Mouse (Mus musculus) kidney, postnatal 0 days (tissue): Measurements from ENCODE around the gene C3ar1. TPM values are rescaled to one million over a fixed set of nuclear protein-coding genes. Genes with fewer than 3 reads are reported as not detected.
A peak's percentile ranks its signal among the peaks of the same experiment; 100 is the strongest.

ENCODE experiments used
- ATAC-seq: fragments of 200-750 bp; cut with Nextera tagmentation; replicated peaks from 2 replicates; pipeline ENCODE4 v1.8.0; 2017; ENCODE audit warnings: low read depth, moderate number of reproducible peaks, moderate TSS enrichment, moderate library complexity; ENCODE audit not compliant: low FRiP score
- DNase-seq: peaks from one replicate; pipeline ENCODE4 v3.0.0-alpha.2; 2016; ENCODE audit warnings: low spot score
- H3K27ac ChIP-seq: fragments of 300-500 bp; sonication (generic); 2 replicates; pipeline ENCODE4 v1.5.1; 2014; ENCODE audit warnings: mild to moderate bottlenecking
- H3K27me3 ChIP-seq: fragments of 300-500 bp; sonication (generic); 2 replicates; pipeline ENCODE4 v1.6.1; 2014; ENCODE audit warnings: low read length, mixed read lengths; ENCODE audit not compliant: insufficient read depth
- H3K36me3 ChIP-seq: fragments of 300-500 bp; sonication (generic); 2 replicates; pipeline ENCODE4 v1.6.1; 2014; ENCODE audit warnings: low read length, mixed read lengths; ENCODE audit not compliant: insufficient read depth
- H3K4me1 ChIP-seq: fragments of 300-500 bp; sonication (generic); replicated peaks from 2 replicates; pipeline ENCODE4 v1.6.1; 2014; ENCODE audit warnings: antibody characterized with exemption, low read length, mixed read lengths; ENCODE audit not compliant: insufficient read depth
- H3K4me2 ChIP-seq: fragments of 300-500 bp; sonication (generic); 2 replicates; pipeline ENCODE4 v1.6.1; 2014; ENCODE audit warnings: mild to moderate bottlenecking, low read length, moderate library complexity, mixed read lengths
- H3K4me3 ChIP-seq: fragments of 300-500 bp; sonication (generic); replicated peaks from 2 replicates; pipeline ENCODE4 v1.5.1; 2014; ENCODE audit warnings: low read depth, low read length
- H3K9ac ChIP-seq: fragments of 300-500 bp; sonication (generic); 2 replicates; pipeline ENCODE4 v1.6.1; 2014; ENCODE audit warnings: low read depth, low read length
- H3K9me3 ChIP-seq: fragments of 300-500 bp; sonication (generic); replicated peaks from 2 replicates; pipeline ENCODE4 v1.6.1; 2016; ENCODE audit warnings: low read length, inconsistent platforms, mixed read lengths
- CTCF ChIP-seq: IDR thresholded peaks from 2 replicates; pipeline ENCODE4 v1.5.1; 2016; ENCODE audit warnings: antibody characterized with exemption, low read depth, mild to moderate bottlenecking, moderate library complexity
- WGBS: fragments of 180-500 bp; shearing (Covaris S2); extraction: QIAGEN DNeasy Blood & Tissue Kit; methylation state at CpG from one replicate; pipeline ENCODE4 v1.1.7; 2014; 5-methylcytosine and 5-hydroxymethylcytosine counted together
- microRNA-seq: library from miRNA; unstranded; fragments of <30 nt; microRNA quantifications from one replicate; pipeline ENCODE4, GENCODE M21; 2016
- polyA plus RNA-seq: library from polyadenylated mRNA; unstranded; fragments of >200 nt; fragmentation: Nextera tagmentation; extraction: Ambion mirVana; gene quantifications from 2 replicates; pipeline ENCODE4 v1.2.1, GENCODE M21; 2015

Gene C3ar1
- polyA plus RNA-seq, 1 experiment from 2014 or later: 2.1 TPM

GRCm38 (mm10) chr6:122801801-122802514 is 54.0 kb downstream of the C3ar1 start:
- no peak overlapping the region for H3K27ac ChIP-seq
- peak overlapping the region; percentile 58 for H3K9ac ChIP-seq
- no peak for TF ChIP-seq CTCF

GRCm38 (mm10) chr6:122801301-122801800 is 54.6 kb downstream of the C3ar1 start, which contains the start of gene Slc2a3:
Slc2a3 (minus strand) TSS chr6:122801640.
- peaks cover 8% of the 10 kb centered on the region; the same call in 1 of the 2 replicates for H3K4me1 ChIP-seq
- no peaks in the 10 kb centered on the region for H3K27me3 ChIP-seq
- no peak within 1 kb of the TSS for H3K27ac ChIP-seq
- H3K4me3 ChIP-seq: peak within 1 kb of the TSS; percentile 47
- H3K36me3 ChIP-seq: no peaks in the 10 kb centered on the region
- no peaks in the 10 kb centered on the region for H3K9me3 ChIP-seq
- H3K4me2 ChIP-seq: peak within 1 kb of the TSS; percentile 97
- under 1% methylated on average over 46 of the region's 46 CpGs for WGBS
- DNase-seq (peak; percentile 65), ATAC-seq (peak; percentile 62; the same call in 1 of the 2 replicates)
- TF ChIP-seq CTCF: no peak
- peak within 1 kb of the TSS; percentile 58 for H3K9ac ChIP-seq

More at GRCm38 (mm10) chr6:122801801-122802514, 54.0 kb downstream of the C3ar1 start:
- ATAC-seq (peak; percentile 58; the same call in 1 of the 2 replicates), DNase-seq (peak; percentile 51)
- Histone ChIP-seq H3K4me3 (peak overlapping the region; percentile 47), H3K4me2 (peak overlapping the region; percentile 97), H3K4me1 (peaks cover 8% of the 10 kb centered on the region; the same call in 1 of the 2 replicates), H3K36me3 (no peaks in the 10 kb centered on the region), H3K9me3 (no peaks in the 10 kb centered on the region), H3K27me3 (no peaks in the 10 kb centered on the region)
- WGBS: 3% methylated on average over 34 of the region's 34 CpGs

GRCm38 (mm10) chr6:122800640-122801300 is 55.2 kb downstream of the C3ar1 start:
- peaks cover 8% of the 10 kb centered on the region; the same call in 1 of the 2 replicates for H3K4me1 ChIP-seq
- DNase-seq (no peak), ATAC-seq (no peak)
- H3K4me3 ChIP-seq: peak overlapping the region; percentile 47
- peak overlapping the region; percentile 58; the same call in 1 of the 2 replicates for H3K9ac ChIP-seq
- WGBS: 43% methylated on average over 9 of the region's 10 CpGs
- H3K4me2 ChIP-seq: peak overlapping the region; percentile 97
- no peaks in the 10 kb centered on the region for H3K27me3 ChIP-seq
- H3K27ac ChIP-seq: no peak overlapping the region
- H3K9me3 ChIP-seq: no peaks in the 10 kb centered on the region
- no peaks in the 10 kb centered on the region for H3K36me3 ChIP-seq
- no peak for TF ChIP-seq CTCF

Small RNA genes lying within 50 kb of the gene (microRNA-seq; reads per million reads assigned to microRNA genes)
- not detected for gene Mir7231

Other genes starting within 250 kb of the C3ar1 start
- gene Gdf3, start 246.1 kb downstream of the C3ar1 start, polyA plus RNA-seq: not detected in 2 replicates
- not detected in 2 replicates for gene Dppa3, start 229.8 kb downstream of the C3ar1 start, polyA plus RNA-seq
- gene Nanog, start 148.7 kb downstream of the C3ar1 start, polyA plus RNA-seq: not detected in 2 replicates
- 4.1 and 4.4 TPM in 2 replicates for gene Slc2a3, start 54.5 kb downstream of the C3ar1 start, polyA plus RNA-seq
- gene Foxj2, start 36.2 kb downstream of the C3ar1 start, polyA plus RNA-seq: 5.2 and 5.5 TPM in 2 replicates
- gene Necap1, start 18.3 kb upstream of the C3ar1 start, polyA plus RNA-seq: 37.6 and 39.8 TPM in 2 replicates
- gene Clec4a1, start 65.7 kb upstream of the C3ar1 start, polyA plus RNA-seq: 3.0 and 3.1 TPM in 2 replicates
- 3.5 and 4.3 TPM in 2 replicates for gene Clec4a3, start 96.4 kb upstream of the C3ar1 start, polyA plus RNA-seq
- not detected in 2 replicates for gene Clec4a4, start 134.2 kb upstream of the C3ar1 start, polyA plus RNA-seq
- 0.21 TPM in 1 of 2 replicates, not detected in the other for gene Clec4b1, start 193.8 kb upstream of the C3ar1 start, polyA plus RNA-seq